Mouse (Mus musculus): ENCODE measurements around the gene Wipf1.

The Wipf1 gene

DNA sequence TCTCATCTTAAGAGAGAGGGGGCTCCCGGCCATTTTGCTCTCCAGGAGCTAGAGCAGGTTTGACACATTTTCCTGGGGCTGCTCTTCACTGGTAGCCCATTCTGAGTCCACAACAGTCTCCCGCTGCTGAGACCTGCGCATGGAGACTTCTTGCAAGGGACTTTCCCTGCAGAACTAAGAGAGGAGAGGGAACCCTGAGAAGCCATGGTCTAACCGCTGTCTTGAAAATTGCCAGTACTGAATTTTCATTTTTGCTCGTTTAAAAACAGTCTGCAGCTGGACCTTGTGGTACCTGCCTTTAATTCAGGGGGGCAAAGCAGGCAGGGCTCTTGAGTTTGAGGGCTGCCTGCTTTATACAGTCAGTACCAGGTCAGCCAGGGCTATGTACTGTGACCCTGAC, 60.5 kb downstream of the Wipf1 start:
- DNase-seq (ENCODE audit: low read depth, low spot score) = no peak

DNA sequence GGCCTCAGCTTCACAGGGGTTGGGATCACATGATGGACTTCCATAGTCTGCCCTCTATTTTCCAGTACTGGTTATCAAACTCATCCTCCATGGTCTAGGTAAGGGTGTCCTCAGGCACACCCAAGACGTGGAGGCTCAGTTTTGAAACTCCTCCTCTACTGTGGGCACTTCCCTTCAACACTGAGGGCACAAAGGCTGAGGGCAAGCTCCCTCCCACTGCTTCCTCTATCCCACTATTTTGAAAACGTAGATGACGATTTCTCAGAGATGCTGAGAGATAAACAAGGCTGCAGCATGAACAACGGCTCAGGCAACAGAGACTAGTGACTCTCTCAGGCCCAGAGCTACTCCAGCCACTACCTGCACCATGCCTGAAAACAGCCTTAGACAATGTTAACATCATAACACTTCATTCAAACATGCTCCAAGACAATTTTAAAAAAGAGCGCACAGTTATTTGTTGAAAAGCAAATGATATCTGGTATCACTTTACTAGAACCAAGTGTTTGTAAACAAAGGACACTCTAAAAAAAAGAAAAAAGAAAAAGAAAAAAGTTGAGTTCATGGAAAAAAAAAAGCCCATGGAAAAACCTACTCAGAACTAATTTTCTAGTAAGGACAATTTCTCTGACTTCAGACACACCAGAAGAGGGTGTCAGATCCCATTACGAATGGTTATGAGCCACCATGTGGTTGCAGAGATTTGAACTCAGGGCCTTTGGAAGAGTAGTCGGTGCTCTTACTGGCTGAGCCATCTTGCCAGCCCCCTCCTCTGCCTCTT, 62.3 kb downstream of the Wipf1 start:
- DNase-seq (ENCODE audit: low read depth, low spot score) = no peak

DNA sequence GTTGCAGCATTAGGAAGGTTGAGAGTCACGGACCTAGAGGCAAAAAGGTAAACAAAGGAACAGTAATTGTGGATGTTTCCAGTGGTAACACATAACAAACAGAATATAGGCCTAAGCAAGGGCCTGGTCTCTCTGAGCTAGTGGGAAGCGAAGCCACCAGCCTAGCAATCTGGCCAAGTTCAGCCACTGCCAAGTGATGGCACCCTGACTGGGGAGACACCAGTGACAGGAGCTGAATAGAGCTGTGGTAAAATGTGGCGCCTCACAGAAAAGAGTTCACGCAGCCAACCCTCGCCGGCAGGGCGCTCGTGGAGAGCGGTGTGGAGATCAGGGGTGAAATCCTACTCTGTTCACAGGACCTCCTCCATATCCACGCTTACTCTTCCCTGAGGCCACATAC, 63.1 kb downstream of the Wipf1 start:
- no peak for DNase-seq (ENCODE audit: low read depth, low spot score)

DNA sequence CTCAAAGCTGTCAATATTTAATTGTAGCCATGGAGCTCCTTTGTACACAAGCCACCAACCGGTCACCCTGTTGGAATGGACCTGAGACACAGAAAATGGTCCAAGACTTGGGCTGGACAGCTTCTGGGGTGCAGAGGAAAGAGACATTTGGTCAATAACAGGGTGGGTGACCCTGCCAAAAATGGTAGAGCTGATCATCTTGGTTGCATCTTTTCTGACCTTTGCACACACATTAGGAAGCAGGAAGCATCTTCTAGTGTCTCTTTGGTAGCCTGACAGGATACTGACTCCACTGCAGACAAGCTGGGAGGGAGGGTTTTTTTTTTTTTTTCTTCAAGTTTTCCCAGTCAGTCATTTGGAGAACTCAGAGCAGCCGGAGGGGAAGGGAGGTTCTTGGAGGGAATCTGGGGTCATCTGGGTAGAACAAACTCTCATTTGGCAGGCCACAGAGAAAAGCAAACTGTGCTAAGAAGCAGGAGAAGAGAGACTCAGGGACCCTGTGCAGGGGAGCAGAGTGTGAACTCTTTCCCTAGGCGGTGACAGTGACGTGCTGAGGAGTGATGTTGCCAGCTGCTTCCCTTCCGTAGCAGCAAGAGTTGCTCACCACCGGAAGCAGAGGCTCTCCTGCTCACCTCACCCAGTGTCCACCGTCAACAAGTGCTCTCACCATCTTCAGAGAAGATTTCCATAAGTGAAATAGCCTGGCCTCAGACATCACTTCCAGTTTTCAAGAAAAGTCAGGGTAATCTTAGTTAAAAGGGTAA, 65.9 kb downstream of the Wipf1 start:
- no peak for DNase-seq (ENCODE audit: low read depth, low spot score)

DNA sequence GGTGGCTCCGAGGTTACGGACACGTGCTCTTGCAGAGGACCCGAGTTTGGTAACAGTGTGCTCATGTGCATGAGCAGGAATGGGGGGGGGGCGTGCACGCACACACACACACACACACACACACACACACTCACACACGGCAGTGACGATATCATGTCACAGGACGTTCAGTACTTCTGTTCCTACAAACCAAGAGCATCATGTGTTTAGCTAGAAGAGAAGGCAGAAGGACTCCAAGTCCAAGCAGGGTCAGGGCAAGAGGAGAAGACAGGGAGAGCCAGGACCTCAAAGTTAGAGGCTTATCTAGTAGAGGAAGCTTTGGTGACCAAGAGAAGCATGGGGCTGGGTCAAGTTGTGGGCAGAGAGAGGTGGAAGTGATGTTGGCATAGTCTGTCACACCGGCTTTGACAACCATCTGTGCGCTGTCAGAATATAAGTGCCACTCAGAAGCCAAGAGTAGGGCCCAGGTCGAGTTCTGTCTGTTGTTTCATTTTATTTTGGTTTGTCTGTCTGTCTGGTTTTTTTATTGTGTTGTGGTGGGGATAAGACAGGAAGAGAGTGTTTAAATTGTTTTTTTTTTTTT, 66.7 kb downstream of the Wipf1 start:
- DNase-seq (ENCODE audit: low read depth, low spot score) = no peak

DNA sequence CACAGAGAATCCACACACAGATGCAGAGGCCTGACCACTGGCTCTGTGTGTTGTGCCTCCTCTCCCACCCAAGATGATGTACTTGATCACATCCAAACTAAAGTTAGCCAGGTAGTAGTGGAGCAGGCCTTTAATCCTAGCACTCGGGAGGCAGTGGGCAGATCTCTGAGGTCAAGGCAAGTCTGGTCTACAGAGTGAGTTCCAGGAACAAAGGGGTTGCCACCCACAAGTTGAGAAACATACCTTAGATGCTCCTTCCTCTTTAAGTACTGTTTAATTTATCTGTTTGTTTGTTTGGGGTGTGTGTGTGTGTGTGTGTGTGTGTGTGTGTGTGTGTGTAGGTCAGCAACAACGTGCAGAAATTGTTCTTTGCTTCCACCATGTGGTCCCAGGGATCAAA, 67.3 kb downstream of the Wipf1 start:
- no peak for DNase-seq (ENCODE audit: low read depth, low spot score)

DNA sequence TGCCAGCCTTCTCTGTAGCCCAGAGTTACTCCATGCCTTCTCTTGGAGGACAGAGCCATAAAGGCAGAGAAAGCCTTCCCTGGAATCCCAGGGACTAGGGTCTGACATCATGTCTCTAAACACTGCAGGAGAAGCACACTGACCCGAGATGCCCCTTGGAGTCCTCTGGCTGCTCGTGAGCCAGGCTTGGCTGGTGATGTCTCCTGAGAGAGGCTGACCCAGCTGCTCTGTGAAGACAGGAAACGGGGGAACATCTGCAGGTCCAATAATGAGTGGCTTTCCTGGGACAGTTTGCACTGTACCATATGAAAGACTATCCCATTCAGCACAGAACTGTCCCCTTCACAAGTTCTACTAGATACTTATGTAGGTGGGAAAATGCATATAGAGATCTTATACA, 69.4 kb downstream of the Wipf1 start:
- no peak for DNase-seq (ENCODE audit: low read depth, low spot score)

DNA sequence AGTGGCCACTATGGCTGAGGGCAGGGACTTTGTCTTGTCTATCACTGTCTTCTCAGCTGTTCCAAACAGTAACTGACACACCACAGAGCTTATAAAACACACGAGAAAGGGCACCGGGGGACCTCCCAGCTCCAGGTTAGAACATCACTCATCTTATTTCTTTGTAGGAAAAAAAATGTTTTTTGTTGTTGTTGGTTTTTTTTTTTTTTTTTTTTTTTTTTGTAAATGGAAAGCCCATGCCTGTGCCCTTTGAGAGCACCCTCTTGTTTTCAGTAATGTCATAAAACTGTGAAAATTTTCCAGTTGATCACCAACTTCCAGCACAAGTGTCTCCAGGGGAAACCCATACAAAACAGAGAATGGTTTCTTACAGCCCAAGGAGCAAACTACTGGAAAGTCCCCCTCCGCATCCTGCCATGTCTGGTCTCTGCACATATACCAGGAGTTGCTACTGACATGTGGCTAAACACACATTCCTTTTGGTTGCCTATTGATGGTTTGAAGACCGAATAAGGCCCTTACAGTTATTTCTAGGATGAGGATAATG, 69.9 kb downstream of the Wipf1 start:
- no peak for DNase-seq (ENCODE audit: low read depth, low spot score)

DNA sequence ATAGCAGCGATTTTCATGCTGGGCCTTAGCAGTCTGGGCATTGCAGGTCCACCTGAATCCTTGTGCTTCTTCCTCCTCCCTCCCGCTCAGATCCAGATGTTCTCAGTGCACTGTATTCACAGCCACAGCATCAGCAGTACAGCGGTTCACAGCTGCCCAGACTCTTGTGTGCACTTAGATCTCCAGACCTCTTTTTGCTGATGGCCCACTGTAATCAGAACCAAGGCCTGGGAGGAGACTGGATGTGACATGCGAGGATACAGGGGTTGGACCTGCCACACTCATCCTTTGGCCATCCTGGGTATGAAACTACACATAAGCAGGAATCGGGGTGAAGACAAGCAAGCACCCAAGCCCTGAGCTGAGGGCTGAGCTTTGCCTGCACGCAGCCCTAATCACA, 72.6 kb downstream of the Wipf1 start:
- no peak for DNase-seq (ENCODE audit: low read depth, low spot score)

DNA sequence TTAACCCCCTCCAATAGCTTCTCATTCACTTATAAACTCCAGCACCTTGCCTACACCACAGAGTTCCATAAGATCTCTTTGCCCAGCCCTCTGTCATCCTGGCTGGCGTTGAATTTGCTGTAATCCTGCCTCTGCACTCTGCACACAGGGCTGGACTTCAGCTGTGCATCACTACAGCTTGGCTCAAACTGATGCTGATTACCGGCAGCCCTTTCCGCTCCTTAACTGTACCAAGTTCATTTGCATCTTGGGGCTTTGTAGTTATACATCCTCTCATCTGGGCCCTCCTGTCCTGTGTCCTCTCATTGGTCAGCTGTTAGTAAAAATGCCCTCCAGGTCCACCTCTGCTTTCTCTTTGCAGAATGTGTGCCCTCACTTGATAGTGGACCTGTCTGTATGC, 73.4 kb downstream of the Wipf1 start:
- no peak for DNase-seq (ENCODE audit: low read depth, low spot score)

DNA sequence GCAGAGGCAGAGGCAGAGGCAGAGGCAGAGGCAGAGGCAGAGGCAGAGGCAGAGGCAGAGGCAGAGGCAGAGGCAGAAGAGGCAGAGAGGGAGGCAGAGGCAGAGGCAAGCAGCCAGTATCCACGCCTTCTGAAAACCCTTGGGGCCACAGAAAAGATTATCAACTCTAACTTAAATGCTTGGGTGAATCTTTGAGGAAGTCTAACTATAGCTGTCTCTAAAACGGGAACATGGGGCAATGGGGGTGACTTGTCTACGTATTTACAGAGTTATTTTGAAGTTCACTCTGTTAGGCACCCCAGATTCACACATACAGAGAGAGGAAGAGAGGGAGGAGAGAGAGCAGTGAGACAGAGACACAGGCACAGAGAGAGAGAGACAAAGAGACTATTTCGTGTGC, 74.0 kb downstream of the Wipf1 start:
- no peak for DNase-seq (ENCODE audit: low read depth, low spot score)

DNA sequence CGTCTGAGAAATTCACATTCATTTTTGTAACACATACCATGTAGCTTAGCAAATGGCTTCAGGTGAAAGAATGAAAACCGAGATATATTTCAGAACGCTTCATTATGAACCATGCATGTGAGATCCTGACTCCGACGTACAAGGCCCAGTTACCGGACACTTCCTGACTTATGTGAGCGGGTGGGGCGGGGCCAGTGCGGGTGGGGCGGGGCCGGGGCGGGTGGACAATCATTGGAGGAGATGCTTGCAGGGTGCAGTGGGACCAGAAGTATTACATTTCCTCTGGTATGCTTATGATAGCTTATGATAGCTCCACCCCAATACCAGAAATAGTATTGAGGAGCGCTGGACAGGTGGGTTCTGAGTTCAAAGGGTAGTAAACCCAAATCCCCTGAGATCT, 74.9 kb downstream of the Wipf1 start:
- no peak for DNase-seq (ENCODE audit: low read depth, low spot score)

DNA sequence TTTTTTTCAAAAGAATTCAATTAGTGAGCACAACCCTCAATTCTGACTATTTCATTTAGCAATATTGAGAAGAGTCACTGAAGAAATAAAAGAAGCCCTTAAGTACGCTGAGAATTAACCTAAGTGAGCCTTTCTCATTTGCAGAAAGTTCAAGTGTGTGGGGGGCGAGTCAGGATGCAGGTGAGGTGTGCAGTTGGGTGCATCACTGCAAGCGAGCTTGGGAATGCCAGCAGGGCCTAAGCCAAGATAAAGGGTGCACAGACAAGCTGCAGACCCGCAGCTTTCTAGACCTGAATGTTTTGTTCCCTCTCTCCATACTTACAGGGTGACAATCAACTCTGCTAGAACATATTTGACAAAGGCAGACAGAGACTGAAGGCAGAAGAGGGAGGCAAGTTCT, 75.3 kb downstream of the Wipf1 start:
- no peak for DNase-seq (ENCODE audit: low read depth, low spot score)

DNA sequence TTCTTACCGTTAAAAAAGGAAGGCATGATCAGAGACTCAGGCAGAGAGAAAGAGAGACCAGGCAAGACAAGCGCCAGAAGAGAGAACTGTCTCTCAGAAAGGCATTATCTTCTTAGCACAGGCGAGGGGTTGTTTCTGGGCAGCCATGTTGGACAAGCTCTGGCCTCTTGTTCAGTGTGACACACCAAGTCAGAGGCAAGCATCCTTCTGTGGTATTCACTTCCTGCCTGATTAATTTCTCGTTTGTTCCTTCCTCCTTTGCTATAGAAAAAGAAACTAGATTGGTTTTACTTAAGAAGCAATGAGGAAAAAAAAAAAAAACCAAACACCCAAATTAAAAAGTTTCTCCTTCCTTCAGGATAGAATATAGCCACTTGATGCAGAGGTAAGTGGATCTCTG, 75.8 kb downstream of the Wipf1 start:
- DNase-seq (ENCODE audit: low read depth, low spot score) = no peak

DNA sequence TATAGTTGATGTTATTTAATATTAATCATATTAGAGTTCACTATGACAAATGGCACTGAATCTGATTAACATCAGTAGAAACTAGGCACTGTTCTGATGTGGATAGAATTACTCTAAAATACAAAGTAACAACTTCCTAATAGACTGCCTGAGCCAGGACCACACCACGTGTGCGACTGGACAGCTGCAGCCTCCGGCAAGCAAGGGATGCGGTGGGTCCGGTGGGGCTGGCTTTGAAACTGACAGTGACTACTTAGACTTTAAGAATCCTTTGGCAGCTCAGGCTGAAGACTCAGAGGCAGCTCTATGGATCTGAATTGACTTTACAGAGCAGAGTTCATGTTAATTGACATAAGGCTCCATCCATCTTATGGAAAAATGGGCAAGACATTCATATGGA, 76.4 kb downstream of the Wipf1 start:
- DNase-seq (ENCODE audit: low read depth, low spot score) = no peak

DNA sequence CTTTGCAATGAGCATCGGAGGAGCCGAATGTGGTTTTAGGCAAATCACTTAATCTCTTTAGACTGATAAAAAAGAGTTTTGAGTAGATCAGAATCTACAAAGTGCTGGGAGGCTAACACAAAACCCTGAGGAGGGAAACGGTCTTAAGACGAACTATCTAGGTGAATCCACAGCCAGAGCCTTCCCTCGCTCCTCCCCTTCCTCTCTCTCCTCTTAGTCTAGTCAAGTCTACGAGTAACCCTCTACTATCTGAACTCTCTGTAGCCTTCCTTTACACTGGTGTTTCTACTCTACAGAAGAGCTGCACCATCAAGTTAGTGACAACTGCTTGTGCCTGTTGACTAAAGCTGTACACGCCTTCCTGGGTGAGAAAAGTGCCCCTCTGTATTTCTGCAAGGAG, 77.0 kb downstream of the Wipf1 start:
- no peak for DNase-seq (ENCODE audit: low read depth, low spot score)

DNA sequence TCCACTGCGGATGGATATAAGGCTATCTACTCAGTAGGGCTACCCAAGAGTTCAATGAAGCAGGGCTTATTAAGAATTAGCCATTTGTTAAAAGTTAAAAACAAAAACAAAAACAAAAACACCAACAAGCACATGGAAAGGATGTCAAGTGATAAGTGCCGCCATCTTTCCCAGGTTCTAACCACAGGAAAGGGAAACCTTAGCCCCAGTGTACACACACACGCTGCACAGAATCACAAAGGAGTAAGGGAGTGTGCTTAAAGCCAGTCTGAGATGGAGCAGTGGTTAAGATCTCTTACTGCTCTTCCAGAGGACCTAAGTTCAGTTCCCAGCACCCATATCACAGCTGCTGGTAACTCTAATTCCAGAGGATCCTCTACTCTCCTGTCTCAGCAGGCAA, 78.0 kb downstream of the Wipf1 start:
- no peak for DNase-seq (ENCODE audit: low read depth, low spot score)

DNA sequence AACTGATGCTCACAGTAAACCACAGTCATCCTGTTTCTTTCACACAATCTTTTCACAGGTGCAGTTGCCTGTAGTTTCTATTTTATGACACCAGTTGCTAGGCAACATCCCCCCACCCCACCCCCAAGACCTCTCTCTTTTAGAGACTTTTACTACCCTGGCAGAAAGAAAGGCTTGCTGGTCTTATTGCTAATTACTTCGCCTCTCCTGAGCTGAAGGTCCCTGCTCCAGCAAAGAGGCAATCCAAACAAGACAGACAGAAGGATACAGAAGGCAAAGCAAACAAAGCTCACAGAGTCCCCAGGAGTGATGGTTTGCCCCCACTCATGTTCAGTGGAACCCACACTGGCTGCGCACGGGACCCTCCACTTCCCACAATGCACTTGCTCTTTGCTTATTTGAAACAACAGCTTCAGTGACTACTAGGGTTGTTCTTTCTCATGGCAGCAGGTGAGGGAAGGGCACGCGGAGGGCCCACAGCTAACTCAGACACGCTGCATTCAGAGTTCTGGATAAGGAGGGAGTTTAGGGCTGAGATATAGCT, 79.3 kb downstream of the Wipf1 start:
- DNase-seq (ENCODE audit: low read depth, low spot score) = peak; percentile 37

DNA sequence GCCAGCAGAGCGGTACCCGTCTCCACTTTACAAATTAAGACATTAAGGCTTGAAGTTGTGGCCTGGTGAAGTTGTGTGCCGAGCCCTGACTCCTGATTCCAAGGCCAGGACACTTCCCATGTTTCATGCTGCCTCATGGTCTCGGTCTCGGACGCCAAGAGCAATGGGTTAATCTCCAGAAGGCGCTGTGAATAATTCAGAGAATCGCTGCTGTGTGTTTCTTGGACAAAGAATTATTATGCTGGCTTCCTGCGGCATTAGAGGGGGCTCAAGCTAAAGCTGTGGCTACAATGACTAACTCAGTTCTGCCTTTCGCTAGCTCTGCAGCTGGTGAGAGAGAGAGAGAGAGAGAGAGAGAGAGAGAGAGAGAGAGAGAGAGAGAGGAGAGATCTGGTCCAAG, 85.5 kb downstream of the Wipf1 start:
- no peak for DNase-seq (ENCODE audit: low read depth, low spot score)

DNA sequence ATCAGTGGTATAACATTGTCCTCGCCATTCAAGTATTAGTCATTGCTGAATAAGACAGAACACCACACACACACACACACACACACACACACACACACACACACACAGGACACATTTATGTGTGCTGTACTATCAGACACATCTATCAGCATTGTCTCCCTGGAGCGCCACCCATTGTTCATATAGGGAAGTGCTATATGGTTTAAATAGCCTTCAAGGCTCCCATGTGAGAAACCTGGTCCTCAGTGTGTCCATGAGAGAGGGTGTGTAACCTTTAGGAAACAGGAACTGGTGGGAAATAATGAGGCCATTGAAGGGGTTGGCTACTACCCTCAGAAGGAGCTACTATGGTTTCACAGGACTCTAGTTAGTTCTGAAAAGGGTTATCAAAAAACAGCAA, 87.5 kb downstream of the Wipf1 start:
- DNase-seq (ENCODE audit: low read depth, low spot score) = no peak

DNA sequence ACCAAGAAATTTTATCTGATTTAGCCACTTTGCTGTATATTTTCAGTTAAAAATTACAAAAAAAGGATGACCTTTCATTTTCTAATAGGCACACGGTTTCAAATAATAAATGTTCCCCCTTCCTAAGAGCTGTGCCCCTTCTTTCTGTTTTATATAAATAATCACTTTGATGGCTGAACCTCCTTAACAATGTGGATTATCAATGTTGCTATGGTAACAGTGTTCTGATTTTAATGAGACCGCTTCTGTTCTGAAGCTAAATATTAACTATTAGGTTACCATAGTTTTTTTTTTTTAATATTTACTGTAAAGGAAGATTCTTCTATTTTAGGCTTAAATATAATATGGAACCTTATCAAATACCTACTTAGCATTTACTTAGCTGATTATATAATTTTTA, 89.2 kb downstream of the Wipf1 start:
- no peak for DNase-seq (ENCODE audit: low read depth, low spot score)

DNA sequence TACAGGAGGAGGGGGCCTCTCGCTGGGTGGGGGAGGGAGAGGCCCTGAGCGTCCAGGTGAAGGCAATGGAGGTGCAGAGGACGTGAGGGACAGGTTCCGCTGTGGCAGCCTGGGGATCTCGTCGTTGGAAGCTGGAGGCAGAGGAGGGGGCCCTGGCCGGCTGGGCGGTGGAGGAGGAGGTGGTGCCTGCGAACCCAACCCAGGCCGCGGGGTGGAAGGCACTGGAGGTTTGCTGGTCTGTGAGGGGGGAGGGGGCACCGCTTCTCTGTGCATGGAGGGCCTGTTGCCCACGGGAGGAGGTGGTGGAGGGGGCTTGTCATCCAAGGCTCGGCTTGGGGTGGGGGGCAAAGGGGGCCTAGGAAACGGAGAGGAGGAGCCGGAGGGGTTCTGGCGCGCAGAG, 92.6 kb downstream of the Wipf1 start:
- no peak for DNase-seq (ENCODE audit: low read depth, low spot score)

Measured in embryo, embryonic 11.5 days (tissue).